Mouse (Mus musculus) urinary bladder, adult 18-20 months (tissue): Measurements from ENCODE around the gene Cwh43.
A peak's percentile ranks its signal among the peaks of the same experiment; 100 is the strongest.

Experiments used
- DNase-seq, 2 experiments: peaks; one replicate each; pipeline ENCODE4 v3.0.0; 2022; ENCODE audit warnings: low spot score in 2 of 2, mixed read lengths in 2 of 2

The Cwh43 gene

DNA sequence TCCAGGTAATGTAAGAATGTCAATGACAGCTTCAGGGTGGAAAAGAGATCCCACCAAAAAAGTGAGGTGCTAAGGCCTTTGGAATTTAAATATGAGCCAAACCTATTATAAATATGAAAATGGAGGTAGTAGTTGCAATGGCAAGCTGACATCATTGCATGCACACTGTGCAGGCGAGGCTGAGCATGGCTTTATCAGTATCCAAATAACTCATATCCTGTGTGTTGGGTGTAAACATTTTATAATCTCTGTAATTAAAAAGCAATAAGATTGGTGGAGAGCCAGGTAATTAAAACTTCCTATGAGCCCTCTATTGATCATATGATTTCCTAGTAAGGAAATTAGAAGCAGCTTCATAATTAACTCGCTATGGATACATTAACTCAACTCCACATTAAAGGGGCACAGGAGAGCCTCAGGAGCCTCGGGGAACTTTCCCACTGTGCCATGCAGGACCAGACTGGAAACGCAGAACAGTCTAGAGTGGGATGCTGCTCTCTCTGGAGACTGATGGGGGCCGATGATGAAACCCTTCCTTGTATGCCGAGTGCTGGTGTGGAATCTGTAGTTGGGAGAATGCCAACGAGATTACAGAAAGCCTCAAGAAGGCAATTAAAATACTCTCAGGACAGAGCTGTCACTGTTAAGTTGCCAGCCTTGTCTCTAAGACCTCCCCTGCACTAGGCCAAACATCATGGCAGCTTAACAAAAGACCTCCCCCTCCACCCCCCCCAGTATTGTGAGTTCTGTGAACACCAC lies 5.9 kb upstream of the Cwh43 start:
- no peak for DNase-seq

DNA sequence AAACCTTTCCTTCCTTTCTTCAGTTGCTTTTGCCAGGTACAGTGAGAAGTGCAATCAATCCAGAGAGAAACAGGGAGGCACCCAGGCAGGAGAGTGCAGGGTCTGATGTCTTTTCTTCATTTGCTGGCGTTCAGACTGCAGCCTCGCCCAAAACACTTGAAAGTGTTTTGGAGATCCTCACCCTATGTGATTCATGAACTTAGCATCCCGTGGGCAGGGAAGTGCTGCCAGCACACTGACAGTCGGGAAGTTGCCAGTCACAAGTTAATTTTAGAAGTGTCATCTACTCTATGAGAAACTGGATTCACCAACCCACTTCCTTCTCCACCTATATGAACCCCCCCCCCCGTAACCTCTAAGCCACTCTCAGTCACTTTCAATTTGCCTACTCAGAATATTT lies 4.5 kb upstream of the Cwh43 start:
- DNase-seq = no peak

DNA sequence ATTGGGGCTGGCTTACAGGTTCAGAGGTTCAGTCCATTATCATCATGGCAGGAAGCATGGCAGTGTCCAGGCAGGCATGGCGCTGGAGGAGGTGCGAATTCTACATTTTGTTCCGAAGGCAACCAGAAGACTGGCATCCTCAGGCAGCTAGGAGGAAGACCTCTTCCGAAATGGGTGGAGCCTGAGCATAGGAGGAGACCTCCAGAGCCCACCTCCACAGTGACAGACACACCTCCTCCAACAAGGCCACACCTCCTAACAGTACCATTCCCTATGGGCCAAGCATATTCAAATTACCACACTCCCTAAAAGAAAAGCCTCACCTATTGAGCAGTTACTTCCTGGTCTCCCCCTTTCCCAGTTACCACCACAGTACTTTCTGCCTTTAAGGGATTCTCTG lies 3.0 kb upstream of the Cwh43 start:
- no peak for DNase-seq

DNA sequence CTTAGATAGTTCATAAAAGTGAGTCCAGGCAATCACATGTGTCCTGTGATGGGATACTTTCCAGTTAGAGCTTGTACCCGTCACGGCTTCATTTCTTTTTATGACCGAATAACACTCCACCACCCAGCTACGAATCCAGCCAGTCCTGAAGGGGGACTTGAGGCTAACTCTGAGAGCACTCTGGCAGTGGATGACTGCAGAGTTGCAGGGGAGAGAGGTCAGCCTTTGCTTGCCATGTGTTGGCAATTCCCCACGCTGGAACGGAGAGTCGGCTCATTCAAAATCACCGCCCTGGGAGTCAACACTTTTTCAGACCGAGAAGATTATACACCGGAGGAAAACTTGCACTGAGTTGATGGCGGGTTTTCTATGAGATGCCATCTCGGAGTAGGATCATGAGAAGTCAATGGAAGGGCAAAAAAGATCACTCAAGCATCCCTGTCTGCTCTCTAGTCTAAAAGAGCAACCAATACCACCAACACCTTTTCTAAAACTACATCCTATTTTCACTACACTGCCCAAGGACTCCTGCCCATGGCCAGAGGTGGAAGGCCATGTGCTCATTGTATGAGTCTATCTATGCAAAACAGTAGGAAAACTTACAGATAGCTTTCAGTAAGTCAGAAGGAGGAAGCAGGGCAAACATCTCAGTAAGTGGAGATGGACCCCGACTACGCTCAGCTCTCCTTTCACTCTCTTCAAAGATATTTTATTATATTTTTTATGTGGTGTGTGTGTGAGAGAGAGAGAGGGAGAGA lies 2.4 kb upstream of the Cwh43 start:
- DNase-seq = no peak

DNA sequence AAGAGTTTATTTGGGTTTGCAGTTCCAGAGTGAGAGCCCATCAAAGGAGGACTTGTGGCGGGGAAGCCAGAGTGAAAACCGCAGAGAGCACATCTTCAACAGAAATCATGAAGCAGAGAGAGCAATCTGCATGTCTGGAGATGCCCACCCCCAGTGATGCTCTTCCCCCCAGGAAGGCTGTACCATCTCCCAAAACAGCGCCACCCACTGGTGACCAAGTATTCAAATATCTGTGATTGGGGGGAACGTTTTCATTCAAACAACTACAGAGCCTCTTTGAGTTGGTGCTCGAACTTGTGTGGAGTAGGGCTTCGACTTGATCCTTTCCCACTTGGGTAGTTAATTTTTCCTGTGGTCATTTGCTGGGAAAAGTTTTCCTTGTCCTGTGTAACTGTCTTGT lies 1.1 kb upstream of the Cwh43 start:
- DNase-seq = no peak

DNA sequence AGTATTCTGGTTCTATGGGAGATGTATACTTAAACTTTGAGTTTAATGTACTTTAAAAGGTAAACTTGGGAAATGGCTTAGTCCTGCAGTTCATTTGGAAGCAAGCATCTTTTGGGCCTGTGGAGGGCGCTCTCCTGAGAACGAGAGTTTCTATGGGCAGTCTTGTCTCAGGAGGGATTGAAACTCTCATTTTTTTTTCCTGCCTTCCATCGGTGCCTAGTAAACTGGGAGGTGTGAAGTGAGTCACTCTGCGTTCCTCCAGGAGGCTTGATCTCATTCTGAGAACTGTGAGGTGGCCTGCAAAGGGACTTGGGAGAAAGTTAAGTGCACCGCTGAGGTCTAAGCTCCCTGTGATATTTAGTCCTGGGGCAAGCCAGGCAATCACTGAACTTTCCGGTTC lies 986 bp downstream of the Cwh43 start:
- DNase-seq = no peak

DNA sequence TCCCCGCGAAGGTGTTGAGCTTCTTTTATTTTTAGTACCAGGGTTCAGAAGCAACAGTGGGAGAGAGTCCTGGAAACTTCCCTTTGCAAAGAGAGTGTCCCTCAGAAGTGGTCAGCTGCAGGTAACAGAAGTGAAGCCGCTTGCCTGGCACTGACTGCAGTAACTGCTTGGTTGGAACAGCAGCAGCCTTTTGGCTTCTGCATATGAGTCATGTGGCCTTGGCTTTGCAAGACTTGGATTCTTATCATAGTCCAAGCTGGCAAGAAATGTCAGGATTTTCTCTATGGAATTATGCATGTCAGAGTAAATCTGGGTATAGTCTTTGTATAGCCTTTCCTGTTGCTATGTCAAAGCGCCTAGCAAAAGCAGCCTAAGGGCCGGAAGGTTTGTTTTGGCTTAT lies 4.1 kb downstream of the Cwh43 start:
- DNase-seq = no peak

DNA sequence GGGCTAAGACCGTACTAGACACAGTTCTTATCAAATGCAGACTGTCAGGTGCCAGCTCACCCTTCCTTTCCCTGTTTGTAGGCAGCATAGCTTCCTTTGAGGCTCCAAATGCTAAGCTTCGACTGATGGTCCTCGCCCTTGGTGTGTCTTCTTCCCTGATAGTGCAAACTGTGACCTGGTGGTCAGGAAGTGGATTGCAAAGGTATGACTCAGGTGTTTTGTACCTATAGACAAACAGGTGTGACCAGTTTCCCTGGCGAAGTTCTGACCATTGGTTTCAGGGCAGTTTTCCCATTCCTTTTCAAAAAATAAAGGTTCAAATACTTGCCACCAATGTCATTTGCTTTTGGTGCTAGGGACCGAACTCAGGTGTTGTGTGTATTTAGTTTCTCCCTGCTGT lies 5.9 kb downstream of the Cwh43 start:
- peak in 1 of 2 experiments; percentile 31 for DNase-seq

DNA sequence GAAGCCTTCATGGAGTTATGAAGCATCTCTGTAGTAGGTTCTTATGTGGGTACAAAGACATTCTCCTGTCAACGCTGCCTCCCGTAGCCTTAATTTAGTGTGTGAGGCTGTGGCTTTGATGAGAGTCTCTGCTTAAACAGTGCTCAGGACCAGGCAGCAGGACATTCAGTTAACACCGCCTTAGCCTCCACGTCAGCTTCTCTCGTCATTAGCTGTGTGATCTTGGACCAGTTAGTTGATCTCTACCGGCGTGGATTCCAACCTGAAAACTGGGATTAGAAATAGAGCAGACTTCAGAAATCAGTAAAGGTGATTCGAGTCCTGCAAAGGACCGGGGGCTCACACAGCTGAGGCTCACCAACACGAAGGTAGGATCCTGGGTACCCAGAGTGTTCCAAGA lies 8.3 kb downstream of the Cwh43 start:
- no peak for DNase-seq

DNA sequence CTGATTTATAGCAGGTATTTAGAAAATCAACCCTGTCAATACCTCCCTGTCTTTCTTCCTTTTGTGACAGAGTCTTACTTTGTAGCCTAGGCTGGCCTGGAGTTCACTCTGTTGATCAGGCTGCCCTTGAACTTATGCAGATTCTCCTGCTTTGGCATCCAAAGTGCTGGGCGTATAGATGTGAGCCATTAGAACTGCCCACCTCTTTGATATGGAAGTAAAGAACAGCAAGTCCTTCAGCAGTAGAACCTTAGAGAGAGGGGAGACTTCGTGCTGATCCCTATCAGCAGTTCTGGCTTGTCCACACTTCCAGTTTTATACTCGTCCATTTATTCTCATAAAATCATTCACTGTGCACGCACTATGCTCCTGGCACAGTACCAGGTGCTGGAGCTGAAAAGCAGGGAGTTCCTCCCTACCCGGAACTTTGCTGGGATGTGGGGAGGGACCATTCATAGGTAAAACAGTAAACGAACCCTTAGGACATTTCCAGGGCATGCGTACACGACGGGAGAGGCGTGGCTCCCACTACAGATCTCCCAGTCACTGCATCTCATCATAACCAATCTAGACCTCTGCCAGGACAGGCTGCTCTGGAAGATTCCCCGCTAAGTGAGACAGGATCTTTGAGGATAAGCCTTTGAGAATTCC lies 13.3 kb downstream of the Cwh43 start:
- no peak for DNase-seq

DNA sequence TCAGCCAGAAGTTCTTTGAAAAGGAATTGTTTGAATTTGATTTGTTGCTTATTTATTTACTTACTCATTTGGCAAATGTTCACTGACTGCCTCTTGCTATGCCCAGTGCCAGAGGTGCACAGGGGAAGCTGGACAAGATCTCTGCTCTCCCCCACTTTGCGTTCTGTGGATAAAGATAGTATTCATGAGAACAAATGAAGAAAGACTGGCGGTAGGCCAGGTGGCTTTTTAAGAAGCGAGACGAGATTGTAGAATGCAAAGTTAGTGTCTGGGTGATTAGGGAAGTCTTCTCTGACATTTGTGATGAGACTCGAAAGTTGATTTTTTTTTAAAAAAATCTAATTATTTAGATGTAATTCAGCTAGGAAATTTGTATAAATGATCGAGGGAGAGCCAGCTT lies 20.9 kb downstream of the Cwh43 start:
- no peak for DNase-seq

DNA sequence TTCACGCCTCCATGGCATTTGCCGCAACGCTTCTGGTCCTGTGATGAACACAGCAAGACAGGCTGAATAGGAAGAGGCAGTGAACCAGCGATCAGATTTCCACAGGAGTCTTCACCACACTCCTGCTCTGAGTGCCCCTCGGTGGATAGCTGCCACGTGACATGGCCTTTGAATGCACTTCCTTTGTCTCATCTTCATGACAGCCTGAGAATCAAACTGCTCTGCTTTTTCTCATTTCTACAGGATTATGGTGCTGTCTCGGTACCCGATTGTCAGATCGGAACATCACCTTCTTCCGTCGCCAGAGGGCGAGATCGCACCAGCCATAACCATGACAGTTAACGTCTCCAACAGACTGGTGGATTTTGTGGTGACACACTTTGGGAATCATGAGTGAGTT lies 25.7 kb downstream of the Cwh43 start:
- DNase-seq = peak; percentile 34 to 53

DNA sequence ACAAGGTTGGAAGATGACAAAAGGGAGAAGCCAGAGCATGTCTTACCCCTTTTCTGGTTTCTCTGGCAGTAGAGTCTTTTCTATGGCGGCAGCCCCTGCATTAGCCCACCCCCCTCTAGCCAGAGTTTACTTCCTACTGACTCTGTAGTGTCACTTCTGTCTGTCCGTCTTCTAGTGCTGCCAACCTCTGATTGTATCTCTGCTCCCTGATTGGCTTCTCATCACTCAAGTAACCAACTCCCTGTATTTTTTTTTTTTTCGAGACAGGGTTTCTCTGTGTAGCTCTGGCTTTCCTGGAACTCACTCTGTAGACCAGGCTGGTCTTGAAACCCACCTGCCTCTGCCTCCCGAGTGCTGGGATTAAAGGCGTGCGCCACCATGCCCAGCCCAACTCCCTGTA lies 26.9 kb downstream of the Cwh43 start:
- DNase-seq = no peak

DNA sequence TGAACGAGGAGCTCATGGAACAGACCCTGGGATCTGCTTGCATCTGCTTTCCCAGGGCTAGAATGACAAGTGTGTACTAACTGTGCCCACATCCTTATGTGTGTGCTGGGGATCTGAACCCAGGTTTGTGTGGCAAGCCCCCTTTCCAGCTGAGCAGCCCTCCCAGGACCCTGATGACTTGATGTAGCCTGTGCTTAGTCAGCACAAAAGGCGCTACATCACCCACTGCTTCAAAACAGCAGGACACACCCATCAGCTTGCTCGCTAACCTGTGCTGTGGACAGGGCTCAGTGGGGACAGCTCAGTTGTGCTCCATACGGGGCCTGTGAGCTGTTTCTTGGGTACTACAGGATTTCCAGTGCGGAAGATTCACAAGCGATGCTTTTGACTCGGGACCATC lies 28.9 kb downstream of the Cwh43 start:
- DNase-seq = no peak

DNA sequence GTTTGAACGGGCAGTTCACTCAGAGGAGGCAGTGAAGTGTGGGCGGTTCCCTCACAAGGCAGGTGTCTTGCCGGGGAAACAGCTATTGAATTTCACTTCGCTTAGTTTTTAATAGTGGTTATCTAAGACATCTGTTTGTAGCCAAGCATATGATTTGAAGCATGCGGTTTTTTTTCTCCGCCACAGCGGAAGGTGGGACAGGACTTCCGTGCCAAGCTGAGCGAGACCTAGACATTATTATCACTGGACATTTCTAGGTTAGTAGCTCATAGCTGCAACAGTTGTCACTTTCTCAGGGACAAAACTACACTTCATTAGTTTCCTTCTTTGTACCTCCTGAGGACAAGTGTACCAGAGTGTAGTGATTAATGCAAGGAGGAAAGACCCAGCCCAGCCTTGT lies 36.3 kb downstream of the Cwh43 start:
- DNase-seq = no peak

DNA sequence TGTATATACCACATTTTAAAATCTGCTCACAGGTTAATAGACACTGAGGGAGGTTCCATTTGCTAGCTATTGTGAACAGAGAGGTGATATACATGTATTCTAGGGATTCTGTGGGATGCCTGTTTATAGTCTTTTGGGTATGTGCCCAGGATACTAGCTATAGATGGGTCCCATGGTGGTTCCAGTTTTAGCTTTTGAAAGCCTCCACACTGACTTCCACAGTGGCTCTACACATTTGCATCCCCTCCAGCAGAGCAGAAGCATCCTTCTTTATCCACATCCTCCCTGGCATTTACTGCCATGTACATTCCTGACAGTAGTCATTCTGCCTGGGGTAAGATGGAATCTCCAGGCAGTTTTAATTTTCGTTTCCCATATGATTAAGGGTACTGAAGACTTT lies 44.4 kb downstream of the Cwh43 start:
- no peak for DNase-seq

DNA sequence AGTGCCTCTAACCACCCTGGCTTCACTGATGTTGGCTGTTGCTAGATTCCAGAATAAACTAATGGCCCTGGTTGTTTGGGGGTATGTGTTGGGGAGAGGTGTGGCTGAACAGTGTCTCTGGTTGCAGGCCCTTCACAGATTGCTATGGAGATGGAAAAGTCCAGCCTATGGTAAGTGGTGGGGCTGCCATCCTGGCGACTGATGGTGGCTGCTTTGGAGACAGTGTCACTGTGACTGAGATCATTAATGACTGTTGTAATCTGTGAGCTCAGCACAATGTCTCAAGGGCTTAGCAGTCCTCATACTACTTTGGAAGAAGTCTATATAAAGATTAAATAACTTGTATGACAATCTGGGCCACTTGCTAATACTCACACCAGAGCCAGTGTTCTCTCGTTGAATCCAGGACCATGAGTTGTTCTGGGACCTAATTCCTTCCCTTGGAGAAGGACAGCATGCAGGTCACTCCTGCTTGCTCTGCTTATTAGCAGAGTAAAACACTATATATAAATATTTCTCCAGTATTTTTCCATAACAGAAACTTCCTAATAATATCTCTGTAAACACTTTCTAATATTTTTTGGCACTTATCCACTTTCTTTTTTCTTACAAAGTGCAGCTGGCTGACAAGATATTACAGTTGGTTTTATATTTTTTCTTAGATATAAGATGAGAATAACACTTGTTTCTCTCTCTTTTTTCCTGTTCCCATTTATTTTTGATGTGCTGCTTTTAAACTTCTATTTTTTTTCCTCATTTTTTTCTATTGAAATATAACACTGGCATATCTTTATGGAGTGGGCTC lies 48.8 kb downstream of the Cwh43 start:
- no peak for DNase-seq

DNA sequence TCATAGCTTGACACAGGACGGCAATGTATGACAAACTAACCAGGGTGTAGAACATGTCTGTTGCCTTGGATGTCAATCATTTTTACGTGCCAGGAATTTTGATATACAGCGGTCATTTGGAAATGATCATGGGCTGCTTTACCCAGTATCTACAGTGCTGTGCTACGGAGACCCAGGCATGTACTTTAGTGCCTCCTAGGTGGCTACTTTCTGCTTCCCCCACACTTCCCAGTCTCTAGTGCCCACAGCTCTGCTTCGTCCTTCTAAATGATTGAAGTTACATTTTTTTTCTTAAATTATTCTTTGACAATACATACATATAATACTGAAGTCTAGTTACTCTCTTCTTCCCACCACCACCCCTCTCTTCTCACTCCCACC lies 49.4 kb downstream of the Cwh43 start:
- DNase-seq = no peak

DNA sequence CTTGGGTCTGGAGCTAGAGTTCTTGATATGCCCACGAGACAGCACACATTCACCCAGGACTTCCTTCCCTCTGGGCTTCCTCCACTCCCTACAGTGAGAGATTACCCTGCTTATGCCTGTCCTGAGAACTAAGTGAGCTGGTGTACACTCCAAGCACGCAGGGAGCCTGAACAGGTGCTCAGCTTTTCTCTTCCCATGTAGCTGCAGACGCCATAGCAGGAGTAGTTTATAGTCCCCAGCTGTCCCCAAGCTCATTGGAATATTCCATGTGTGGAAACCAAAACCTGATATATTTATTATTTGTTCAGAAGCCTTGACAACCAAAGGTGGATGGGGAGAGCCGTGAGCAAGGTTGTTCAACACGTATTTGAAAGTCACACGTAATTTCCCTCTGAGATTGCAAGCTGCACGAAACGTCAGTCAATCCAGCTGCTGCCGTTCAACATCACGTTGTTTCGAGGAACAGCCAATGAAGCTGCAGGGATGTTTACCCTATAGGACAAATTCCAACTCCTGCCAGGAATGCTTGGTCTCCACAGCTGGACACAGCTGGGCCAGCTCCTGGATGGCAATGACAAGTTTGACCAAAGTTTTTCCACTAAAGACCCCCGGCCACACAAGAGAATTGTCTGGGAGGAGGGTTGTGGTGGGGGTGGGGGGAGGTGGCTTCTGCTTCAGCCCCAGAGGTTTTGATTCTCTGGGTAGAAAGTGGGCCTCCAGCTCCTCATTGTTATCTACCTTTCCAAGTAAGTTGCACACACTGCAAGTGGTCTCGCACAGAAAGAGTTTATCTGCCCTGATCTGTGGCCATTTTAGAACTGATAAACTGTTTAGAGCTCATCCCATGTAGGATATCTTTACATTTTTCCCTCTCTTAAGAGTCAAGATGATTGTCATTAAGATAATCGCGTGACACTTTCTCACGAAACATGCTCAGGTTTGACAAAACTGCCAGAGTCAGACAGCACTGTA lies 62.9 kb downstream of the Cwh43 start:
- DNase-seq = no peak

DNA sequence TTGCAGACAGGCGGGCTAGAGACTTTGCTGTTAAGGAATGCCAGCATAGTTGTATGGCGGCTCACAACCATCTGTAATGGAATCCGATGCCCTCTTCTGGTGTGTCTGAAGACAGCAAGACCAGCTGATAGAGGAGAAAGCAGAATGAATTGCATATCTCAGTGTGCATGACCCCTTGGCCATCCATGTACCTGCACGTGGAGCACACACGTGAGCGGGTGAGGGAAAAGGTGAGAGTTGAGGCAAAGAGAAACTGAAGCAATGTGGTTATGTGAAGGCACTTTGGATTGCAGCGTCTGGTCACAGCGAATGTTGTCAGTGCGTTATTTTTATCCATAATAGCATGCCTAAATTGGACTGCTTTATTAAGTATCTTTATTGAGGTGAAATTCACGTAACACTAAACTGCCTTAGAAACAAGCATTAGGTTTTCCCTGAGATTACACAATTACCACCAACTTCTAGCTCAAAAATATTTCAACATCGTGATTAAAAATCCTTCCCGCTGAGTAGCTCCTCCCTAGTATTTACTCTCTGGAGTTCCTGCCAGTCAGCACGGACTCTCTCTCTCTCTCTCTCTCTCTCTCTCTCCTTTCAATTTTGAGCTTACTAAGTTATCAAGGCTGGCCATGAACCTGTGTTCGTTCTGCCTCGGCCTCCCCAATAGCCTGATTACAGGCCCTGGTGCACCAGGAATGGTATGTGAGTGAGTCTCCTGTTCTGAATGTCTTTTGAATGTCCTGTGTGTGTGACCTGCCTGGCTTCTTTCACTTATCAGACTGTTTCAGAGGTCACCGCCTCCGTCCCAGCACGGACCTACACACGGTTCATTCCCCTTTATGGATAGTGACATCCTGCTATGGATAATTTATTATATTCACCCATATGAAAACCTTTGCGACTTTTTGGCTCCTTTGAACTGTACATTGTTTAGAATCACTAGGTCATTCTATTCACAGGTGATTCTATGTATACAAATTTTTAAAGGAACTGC lies 68.8 kb downstream of the Cwh43 start:
- no peak for DNase-seq
